Mouse (Mus musculus) stomach, embryonic 15.5 days (tissue): ENCODE measurements around the gene Tra2b. TPM values are rescaled to one million over a fixed set of nuclear protein-coding genes. Genes with fewer than 3 reads are reported as not detected.

Experiments
- polyA plus RNA-seq: library from polyadenylated mRNA; unstranded; fragments of >200 nt; fragmentation: Nextera tagmentation; extraction: Ambion mirVana; gene quantifications from 2 replicates; pipeline ENCODE4 v1.2.1, GENCODE M21; 2015

Gene Tra2b
- polyA plus RNA-seq, 1 experiment from 2014 or later, result 320 TPM

Other genes with a start within 250 kb of the Tra2b start
- 101 and 115 TPM in 2 replicates for gene Igf2bp2, start 102.7 kb downstream of the Tra2b start, polyA plus RNA-seq
- gene Etv5, start 173.7 kb upstream of the Tra2b start, polyA plus RNA-seq, result 14.0 and 16.1 TPM in 2 replicates